Mouse (Mus musculus) MEL (cell line): ENCODE results near the gene Cklf. TPM values are rescaled to one million over a fixed set of nuclear protein-coding genes. Genes with fewer than 3 reads are reported as not detected.
"Not testable (repeated sequence)": the region's sequence is repeated elsewhere in the genome, so short reads cannot be mapped to it uniquely, and the experiment has no call there.

Experiments used
- DNase-seq: peaks from one replicate; pipeline ENCODE4 v3.0.0; 2011; ENCODE audit warnings: low read depth, low spot score
- H3K27ac ChIP-seq: 2 replicates; pipeline ENCODE4 v1.5.1; 2012; ENCODE audit warnings: low read depth, mild to moderate bottlenecking, control low read depth, low read length, moderate library complexity; ENCODE audit not compliant: control insufficient read depth
- H3K27me3 ChIP-seq, 2 experiments: fragments of 150-350 bp in 1 of 2; sonication (generic) in 1 of 2; 2 replicates each; pipeline ENCODE4 v1.6.1; 2012; ENCODE audit warnings: low read length in 2 of 2, mild to moderate bottlenecking in 2 of 2, improper control_type of control experiment in 1 of 2, moderate library complexity in 1 of 2; ENCODE audit not compliant: insufficient read depth in 2 of 2, control insufficient read depth in 1 of 2
- H3K36me3 ChIP-seq, 2 experiments: 2 replicates each; pipeline ENCODE4 v1.6.1; 2012 to 2014; ENCODE audit warnings: low read length in 2 of 2, improper control_type of control experiment in 1 of 2, inconsistent platforms in 1 of 2, mild to moderate bottlenecking in 1 of 2; ENCODE audit not compliant: insufficient read depth in 2 of 2, control insufficient read depth in 1 of 2
- H3K4me1 ChIP-seq, 2 experiments: fragments of 150-350 bp in 1 of 2; sonication (generic) in 1 of 2; 2 replicates each; pipeline ENCODE4 v1.6.1; 2012; ENCODE audit warnings: low read length in 2 of 2, improper control_type of control experiment in 1 of 2, mild to moderate bottlenecking in 1 of 2; ENCODE audit not compliant: insufficient read depth in 2 of 2, control insufficient read depth in 1 of 2
- H3K4me3 ChIP-seq, 2 experiments: fragments of 150-350 bp in 1 of 2; sonication (generic) in 1 of 2; 2 replicates each; pipeline ENCODE4 v1.5.1; 2012; ENCODE audit warnings: low read depth in 2 of 2, low read length in 2 of 2, mild to moderate bottlenecking in 2 of 2, moderate library complexity in 2 of 2, control low read depth in 1 of 2, improper control_type of control experiment in 1 of 2; ENCODE audit not compliant: control insufficient read depth in 1 of 2, insufficient read depth in 1 of 2
- H3K79me2 ChIP-seq: 2 replicates; pipeline ENCODE4 v1.6.1; 2012; ENCODE audit warnings: mild to moderate bottlenecking, low read length, moderate library complexity; ENCODE audit not compliant: control insufficient read depth, poor library complexity, insufficient read depth
- H3K9ac ChIP-seq: 2 replicates; pipeline ENCODE4 v1.6.1; 2012; ENCODE audit warnings: low read depth, mild to moderate bottlenecking, control low read depth, low read length, moderate library complexity; ENCODE audit not compliant: control insufficient read depth, poor library complexity, severe bottlenecking
- H3K9me3 ChIP-seq: fragments of 150-350 bp; sonication (generic); replicated peaks from 2 replicates; pipeline ENCODE4 v1.6.1; 2012; ENCODE audit warnings: mild to moderate bottlenecking, low read length, improper control_type of control experiment, moderate library complexity; ENCODE audit not compliant: insufficient read depth
- CTCF ChIP-seq, 3 experiments: IDR thresholded peaks in 2 of 3; conservative IDR thresholded peaks in 1 of 3; 2 replicates each; pipeline ENCODE4 v1.5.1; 2011 to 2012; ENCODE audit warnings: low read length in 3 of 3, low read depth in 2 of 3, mild to moderate bottlenecking in 2 of 3, improper control_type of control experiment in 1 of 3, inconsistent platforms in 1 of 3, mixed read lengths in 1 of 3, moderate library complexity in 1 of 3; ENCODE audit not compliant: control insufficient read depth in 1 of 3, insufficient read depth in 1 of 3, poor library complexity in 1 of 3, severe bottlenecking in 1 of 3
- MAFK ChIP-seq: IDR thresholded peaks from 2 replicates; pipeline ENCODE4 v1.6.1; 2011; ENCODE audit warnings: low read depth, mild to moderate bottlenecking, low read length, improper control_type of control experiment, borderline replicate concordance
- NRF1 ChIP-seq: IDR thresholded peaks from 2 replicates; pipeline ENCODE4 v1.6.1; 2014; ENCODE audit warnings: low read depth, mild to moderate bottlenecking, inconsistent platforms, low read length, improper control_type of control experiment, moderate library complexity; ENCODE audit not compliant: poor library complexity, insufficient read depth, severe bottlenecking
- POLR2A ChIP-seq, 2 experiments: IDR thresholded peaks; 2 replicates each; pipeline ENCODE4 v1.6.1; 2011 to 2012; ENCODE audit warnings: low read length in 2 of 2, mild to moderate bottlenecking in 2 of 2, control low read depth in 1 of 2, improper control_type of control experiment in 1 of 2, low read depth in 1 of 2, moderate library complexity in 1 of 2; ENCODE audit not compliant: control insufficient read depth in 1 of 2, insufficient read depth in 1 of 2, poor library complexity in 1 of 2
- POLR2AphosphoS5 ChIP-seq: IDR thresholded peaks from 2 replicates; pipeline ENCODE4 v1.6.1; 2012; ENCODE audit warnings: low read depth, borderline replicate concordance, mild to moderate bottlenecking, inconsistent platforms, low read length, moderate library complexity, mixed read lengths
- SIN3A ChIP-seq: IDR thresholded peaks from 2 replicates; pipeline ENCODE4 v1.6.1; 2012; ENCODE audit warnings: low read length, improper control_type of control experiment, inconsistent platforms
- USF1 ChIP-seq: IDR thresholded peaks from 2 replicates; pipeline ENCODE4 v1.6.1; 2014; ENCODE audit warnings: low read depth, mild to moderate bottlenecking, inconsistent platforms, low read length, improper control_type of control experiment, moderate library complexity
- polyA plus RNA-seq, 2 experiments: library from polyadenylated mRNA; stranded (reverse) in 1 of 2; unstranded in 1 of 2; fragments of >175 nt in 1 of 2; fragments of >200 nt in 1 of 2; gene quantifications; 2 replicates each; pipeline versions ENCODE4 v1.2.1 to v1.2.4; 2012; ENCODE audit warnings: low replicate concordance in 2 of 2, low read depth in 1 of 2; ENCODE audit not compliant: insufficient read length in 2 of 2, insufficient read depth in 1 of 2, missing spikeins in 1 of 2
- total RNA-seq: library from RNA; depleted of rRNA; stranded (reverse); fragments of 300-350 nt; gene quantifications from 2 replicates; pipeline ENCODE4 v1.2.3, GENCODE M21; 2012

Cklf gene
- total and polyA plus RNA-seq, 3 experiments: 27.1 to 30.1 TPM; not detected in 1

DNA sequence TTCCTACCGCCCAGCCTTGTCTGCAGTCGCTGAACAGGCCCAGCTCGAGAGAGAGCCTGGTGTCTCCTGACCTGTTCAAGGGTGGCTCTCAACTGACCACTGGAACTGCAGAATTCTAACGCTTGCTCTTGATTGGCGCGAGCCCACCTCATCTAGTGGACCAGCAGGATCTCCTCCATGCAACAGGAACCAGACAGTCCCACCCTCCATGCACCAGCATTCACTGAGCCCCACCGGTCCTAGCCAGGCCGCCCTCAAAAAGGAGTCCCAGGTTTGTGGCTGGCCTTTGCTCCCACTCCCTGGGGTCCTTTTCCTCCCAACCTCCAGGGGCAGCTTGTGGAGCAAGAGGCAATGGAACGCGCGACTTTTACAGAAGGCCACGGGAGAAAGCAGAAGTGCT lies 42.4 kb downstream of the Cklf start, which contains the start of gene Cmtm2a:
TSS of gene Cmtm2a (minus strand) at position 101 of the 400 bp plus-strand sequence.
- not testable (repeated sequence) for H3K27ac ChIP-seq, H3K79me2 ChIP-seq, DNase-seq, H3K9me3 ChIP-seq, H3K27me3 ChIP-seq, H3K4me3 ChIP-seq, H3K9ac ChIP-seq, H3K36me3 ChIP-seq, H3K4me1 ChIP-seq

DNA sequence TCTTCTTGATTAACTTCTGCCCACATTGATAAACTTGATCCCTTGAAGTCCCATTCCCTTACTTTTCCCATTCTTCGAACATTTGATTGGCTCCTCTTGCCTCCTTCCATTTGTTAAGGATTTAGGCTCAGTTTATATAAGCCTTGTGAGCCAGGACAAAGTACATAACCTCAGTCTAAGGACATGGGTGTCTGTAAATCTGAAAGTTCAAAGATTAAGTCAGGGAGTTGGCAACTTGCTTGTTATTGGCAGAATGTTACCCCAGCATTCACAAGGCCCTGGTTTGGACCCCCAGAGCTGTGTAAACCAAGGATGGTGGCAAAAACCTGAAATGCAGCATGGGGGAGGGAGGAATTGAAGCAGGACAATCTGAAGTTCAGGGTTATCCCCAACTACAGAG lies 43.7 kb downstream of the Cklf start:
- TF ChIP-seq NRF1: no peak
- TF ChIP-seq SIN3A: no peak
- no peak for TF ChIP-seq CTCF (IDR thresholded peaks at IDR 0.05 in 2 of 3, conservative IDR thresholded peaks at IDR 0.05 in 1 of 3; ENCODE audit: control insufficient read depth in 1 of 3, insufficient read depth in 1 of 3, low read depth in 2 of 3, low read length in 3 of 3, poor library complexity in 1 of 3, severe bottlenecking in 1 of 3)
- TF ChIP-seq MAFK: no peak
- TF ChIP-seq POLR2AphosphoS5: no peak
- no peak for TF ChIP-seq POLR2A (IDR thresholded peaks at IDR 0.05; ENCODE audit: control insufficient read depth in 1 of 2, insufficient read depth in 1 of 2, low read depth in 1 of 2, low read length in 2 of 2, poor library complexity in 1 of 2)
- no peak for TF ChIP-seq USF1
- Histone ChIP-seq H3K27ac (no peak overlapping the region), H3K79me2 (no peaks in the 10 kb centered on the region), H3K27me3 (no peaks in the 10 kb centered on the region), H3K36me3 (no peaks in the 10 kb centered on the region), H3K9me3 (no peaks in the 10 kb centered on the region), H3K4me1 (no peaks in the 10 kb centered on the region), H3K9ac (no peak overlapping the region), H3K4me3 (no peak overlapping the region)
- DNase-seq: no peak

DNA sequence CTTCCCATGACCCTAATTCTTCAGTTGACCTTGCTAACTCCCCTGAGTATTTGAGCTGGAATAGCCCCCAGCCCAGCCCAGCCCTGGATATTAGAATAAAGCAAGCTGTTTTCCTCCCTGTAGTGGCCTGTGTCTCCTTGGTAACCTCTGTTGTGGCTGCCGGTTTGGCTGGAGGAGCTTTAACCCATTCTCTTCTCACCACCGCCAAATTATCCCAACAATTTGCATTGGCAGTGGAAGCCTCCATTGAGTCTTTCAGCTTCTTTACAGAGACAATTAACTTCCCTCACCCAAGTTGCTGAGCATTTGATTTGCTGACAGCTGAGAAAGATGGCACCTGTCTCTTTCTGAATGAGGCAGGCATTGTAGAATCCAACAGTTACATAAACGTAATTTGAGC lies 50.9 kb downstream of the Cklf start:
- H3K9ac ChIP-seq, H3K36me3 ChIP-seq, H3K4me3 ChIP-seq, DNase-seq, H3K27ac ChIP-seq, H3K4me1 ChIP-seq, H3K79me2 ChIP-seq, H3K27me3 ChIP-seq, H3K9me3 ChIP-seq: not testable (repeated sequence)

DNA sequence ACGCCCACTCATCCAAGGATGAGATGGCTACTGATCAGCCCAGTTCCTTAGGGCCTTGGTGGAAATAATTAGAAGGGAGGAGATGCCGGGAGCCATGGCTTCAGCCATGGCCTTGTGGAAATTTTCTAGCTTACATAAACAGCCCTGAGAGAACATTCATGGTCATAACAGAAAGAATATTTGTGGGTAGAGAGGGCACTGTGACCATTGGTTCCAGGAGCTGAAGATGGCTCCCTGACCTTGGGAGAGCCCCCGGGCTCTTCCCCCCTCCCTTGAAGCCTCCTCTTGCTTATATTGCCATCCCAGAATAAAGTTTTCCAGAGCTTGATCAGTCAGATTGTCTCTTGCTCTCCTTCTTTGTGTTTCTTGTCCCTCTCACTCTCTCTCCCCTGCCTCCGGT lies 51.9 kb downstream of the Cklf start:
- not testable (repeated sequence) for H3K36me3 ChIP-seq, DNase-seq

More for the DNA sequence above, 51.9 kb downstream of the Cklf start:
- H3K4me3 ChIP-seq, H3K27me3 ChIP-seq, H3K27ac ChIP-seq, H3K4me1 ChIP-seq, H3K9me3 ChIP-seq, H3K9ac ChIP-seq, H3K79me2 ChIP-seq: not testable (repeated sequence)
